8 mouse cellular contexts compared by ENCODE assay signal in the genomic region with DNA sequence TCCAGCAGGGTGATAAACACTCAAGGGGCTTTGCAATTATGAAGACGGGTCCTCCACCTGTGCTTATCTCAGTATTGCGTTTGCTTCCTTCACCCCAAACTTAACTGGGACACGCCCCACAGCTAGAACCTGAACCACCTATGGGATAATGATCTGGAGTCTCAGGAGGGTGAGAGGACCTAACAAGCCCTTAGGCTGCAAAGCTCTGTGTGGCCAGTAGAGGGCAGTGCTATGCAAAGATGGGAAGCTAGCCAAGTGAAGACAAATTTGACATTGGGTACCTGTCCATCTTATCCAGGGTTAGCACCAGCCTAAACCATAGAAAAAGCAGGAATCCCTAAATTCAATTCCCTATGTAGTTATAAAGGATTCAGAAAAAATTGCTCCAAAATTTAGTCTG. TPM values are rescaled to one million over a fixed set of nuclear protein-coding genes. Genes with fewer than 3 reads are reported as not detected.
DNase-seq lines count a peak whose midpoint lies in the region; ATAC-seq and TF ChIP-seq lines count a peak whose summit lies in the region.
"Had no signal": no experiment of that assay in that cellular context is flagged by ENCODE, and none has a peak within 500 bp of the region (broad histone marks: within the 10 kb centered on the region; RNA-seq: fewer than 3 reads in every experiment).

No protein-coding gene starts in this region.

- 45% methylated on average over 3 of the region's 3 CpGs for WGBS in spleen, adult 2 months

- peak; percentile 5 for DNase-seq in layer of hippocampus, adult 11-12 months (ENCODE audit: low spot score)
- DNase-seq in layer of hippocampus, postnatal 14 days (ENCODE audit: low spot score in 2 of 2): no peak
- peak; percentile 52 for DNase-seq in adrenal gland, postnatal 10 days
- DNase-seq in kidney, adult 9 months: peak; percentile 38
- peak in 1 of 2 experiments; percentile 39 for DNase-seq in spleen, adult 2 months (ENCODE audit: low read depth in 1 of 2, low spot score in 2 of 2)

- no peak for TF ChIP-seq POLR2A in spleen, adult 2 months (IDR thresholded peaks at IDR 0.05; ENCODE audit: low read depth, low read length)

- H3K4me1 ChIP-seq in E14TG2a.4 (replicated peaks; ENCODE audit: low read depth, low read length): peaks cover 4% of the 10 kb centered on the region; the same call in 1 of the 2 replicates
- H3K4me1 ChIP-seq in spleen, adult 2 months (ENCODE audit: control insufficient read depth, insufficient read depth, insufficient read length): no peaks in the 10 kb centered on the region
- H3K4me1 ChIP-seq: limb, embryonic 13.5 days had no signal

- peaks cover 5% of the 10 kb centered on the region; the same call in 1 of the 2 replicates for H3K9me3 ChIP-seq in E14TG2a.4 (ENCODE audit: low read length)
- H3K9me3 ChIP-seq: limb, embryonic 13.5 days had no signal

- no peak overlapping the region for H3K4me3 ChIP-seq in E14TG2a.4 (replicated peaks; ENCODE audit: low read length)
- H3K4me3 ChIP-seq in spleen, adult 2 months (ENCODE audit: extremely low read depth, insufficient read depth, insufficient read length): no peak overlapping the region
- H3K4me3 ChIP-seq: limb, embryonic 13.5 days had no signal

- peak; percentile 63 for TF ChIP-seq CTCF in E14TG2a.4 (conservative IDR thresholded peaks at IDR 0.05; ENCODE audit: low read length)
- peak; percentile 54; the same call in 1 of the 2 replicates for TF ChIP-seq CTCF in spleen, adult 2 months (IDR thresholded peaks at IDR 0.05; ENCODE audit: extremely low read depth, insufficient read depth, insufficient read length, insufficient replicate concordance)

- no peaks in the 10 kb centered on the region for H3K27me3 ChIP-seq in E14TG2a.4 (ENCODE audit: insufficient read depth, low read length)
- no peaks in the 10 kb centered on the region for H3K27me3 ChIP-seq in spleen, adult 2 months (ENCODE audit: control insufficient read depth, insufficient read depth, low read length)
- H3K27me3 ChIP-seq: limb, embryonic 13.5 days had no signal

- no peak overlapping the region for H3K27ac ChIP-seq in spleen, adult 2 months (ENCODE audit: insufficient read depth, low read length)
- H3K27ac ChIP-seq: limb, embryonic 13.5 days had no signal

- ATAC-seq in erythroblast, adult 5-6 weeks (replicated peaks; ENCODE audit: low FRiP score, poor library complexity, severe bottlenecking): no peak

- no peaks in the 10 kb centered on the region for H3K36me3 ChIP-seq in E14TG2a.4 (ENCODE audit: insufficient read depth, low read length)
- H3K36me3 ChIP-seq in spleen, adult 2 months (ENCODE audit: control insufficient read depth, insufficient read depth, low read length): no peaks in the 10 kb centered on the region
- H3K36me3 ChIP-seq: limb, embryonic 13.5 days had no signal

RNA-seq across cellular contexts. Expression of a gene that starts 15.0 kb away (rescaled TPM):
- 1 to 10 TPM; 2.7 to 3.5 TPM for total RNA-seq in layer of hippocampus, postnatal 14 days (2021)
- 10 to 100 TPM; 11.4 to 11.6 TPM for total RNA-seq in adrenal gland, postnatal 10 days (2021)
- polyA plus RNA-seq in spleen, adult 2 months (2012; rRNA removed): not detected in 2 replicates
- total RNA-seq in erythroblast, adult 5-6 weeks (2015; ENCODE audit: low replicate concordance): not detected in 2 replicates
- not detected in 2 replicates for total RNA-seq in erythroblast, adult 5-6 weeks (2017; ENCODE audit: low replicate concordance)

Comparison
In these comparisons a context has a peak if more than half of its experiments do, and no peak if none do; other contexts are left out.
1. DNase-seq: peak in layer of hippocampus, adult 11-12 months (single experiment), adrenal gland, postnatal 10 days (single experiment) and kidney, adult 9 months (single experiment); none in layer of hippocampus, postnatal 14 days (0 of 2).